Mouse (Mus musculus) myocyte (in vitro differentiated cells): ENCODE measurements at regions not wholly inside any gene's neighbourhood (a gene's known extent, or its start where the extent isn't known, plus 50 kb on each side); places are given as distances from the start of the nearest gene placed in this dataset.

Source experiments
- CEBPB ChIP-seq: IDR thresholded peaks from 2 replicates; pipeline ENCODE4 v1.6.1; 2011; ENCODE audit warnings: mild to moderate bottlenecking, moderate library complexity; ENCODE audit not compliant: poor library complexity, insufficient read depth, severe bottlenecking
- E2F4 ChIP-seq: IDR thresholded peaks from one replicate; pipeline ENCODE4 v1.6.1; 2011; ENCODE audit warnings: mild to moderate bottlenecking, control low read depth, moderate library complexity; ENCODE audit not compliant: insufficient read depth
- MAX ChIP-seq: IDR thresholded peaks from one replicate; pipeline ENCODE4 v1.6.1; 2011; ENCODE audit warnings: low read depth, mild to moderate bottlenecking, control low read depth
- POLR2A ChIP-seq: IDR thresholded peaks from one replicate; pipeline ENCODE4 v1.6.1; 2011; ENCODE audit warnings: low read depth, mild to moderate bottlenecking, control low read depth, moderate library complexity; ENCODE audit not compliant: insufficient read length
- USF1 ChIP-seq: IDR thresholded peaks from one replicate; pipeline ENCODE4 v1.6.1; 2011; ENCODE audit warnings: low read depth, mild to moderate bottlenecking, control low read depth, moderate library complexity

- TF ChIP-seq MAX (no peak), USF1 (no peak), CEBPB (no peak), E2F4 (no peak), POLR2A (no peak)
Measured at GRCm38 (mm10) chr13:28797617-28798475, 155.7 kb downstream of the Sox4 start.
